Mouse (Mus musculus): Measurements from ENCODE around the gene Klra5. TPM values are rescaled to one million over a fixed set of nuclear protein-coding genes. Genes with fewer than 3 reads are reported as not detected.
"Not testable (repeated sequence)": the region's sequence is repeated elsewhere in the genome, so short reads cannot be mapped to it uniquely, and the experiment has no call there.

Klra5 gene
- not detected in 2 replicates for polyA plus RNA-seq (2014; fragmentation: Nextera tagmentation; extraction: Ambion mirVana)

DNA sequence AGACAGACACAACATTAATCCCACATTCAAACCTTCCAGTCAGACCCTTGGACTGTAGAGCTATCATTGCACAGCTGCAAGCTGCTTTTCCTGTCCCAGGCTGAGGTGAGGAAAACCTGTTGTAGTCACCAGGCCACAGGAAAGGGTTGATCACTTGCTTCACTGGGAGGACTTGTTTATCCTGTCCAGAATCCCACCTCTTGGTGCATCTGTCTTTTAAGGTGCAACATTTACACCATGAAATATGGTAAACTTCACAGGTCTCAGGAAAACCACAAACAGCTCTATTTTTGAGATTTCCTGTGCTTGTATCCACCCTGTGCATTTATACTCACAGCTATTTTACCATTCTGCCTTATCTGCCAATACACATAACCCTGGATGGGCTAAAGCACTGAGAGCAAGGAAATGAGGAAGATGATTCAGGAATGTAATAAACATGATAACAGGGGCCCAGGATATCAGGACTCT, at the start of gene Klra5:
TSS of gene Klra5 (minus strand) at position 175 of the 471 bp plus-strand sequence.
- not testable (repeated sequence) for H3K4me3 ChIP-seq (ENCODE audit: low read length); H3K27me3 ChIP-seq (ENCODE audit: control insufficient read depth, insufficient read depth, low read length); H3K27ac ChIP-seq (ENCODE audit: low read depth, low read length); H3K36me3 ChIP-seq (ENCODE audit: control insufficient read depth, insufficient read depth, low read length); H3K9ac ChIP-seq (ENCODE audit: low read depth, low read length); H3K4me1 ChIP-seq (ENCODE audit: control insufficient read depth, insufficient read depth, low read length); H3K4me2 ChIP-seq (replicated peaks; ENCODE audit: low read depth, low read length); H3K9me3 ChIP-seq (ENCODE audit: control insufficient read depth, low read length); ATAC-seq (ENCODE audit: low FRiP score, low TSS enrichment)

DNA sequence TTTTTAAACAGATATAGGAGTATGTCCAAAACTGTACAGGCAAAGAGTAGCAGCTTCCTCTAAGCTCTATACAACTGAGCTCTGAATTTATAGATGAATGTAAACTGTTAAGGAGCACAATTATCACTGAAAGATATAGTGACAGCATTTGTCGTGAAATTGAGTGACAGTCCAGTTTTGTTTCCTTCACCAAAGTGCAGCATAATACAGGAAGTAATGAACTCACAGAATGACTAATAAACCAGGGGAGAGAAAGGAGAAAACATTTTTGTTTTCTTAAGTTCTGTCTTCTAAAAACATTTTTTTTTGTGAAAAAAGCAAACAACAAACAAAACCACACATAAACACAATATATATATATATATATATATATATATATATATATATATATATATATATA, 454 bp downstream of the Klra5 start:
- ATAC-seq (ENCODE audit: low FRiP score, low TSS enrichment): no peak
- Histone ChIP-seq H3K9me3 (ENCODE audit: control insufficient read depth, low read length) (0 out of 2 replicates have a peak, but pooled peaks cover 2% of the 10 kb centered on the region), H3K27ac (ENCODE audit: low read depth, low read length) (no peak overlapping the region), H3K4me3 (ENCODE audit: low read length) (no peak overlapping the region), H3K9ac (ENCODE audit: low read depth, low read length) (no peak overlapping the region), H3K4me1 (ENCODE audit: control insufficient read depth, insufficient read depth, low read length) (no peaks in the 10 kb centered on the region), H3K4me2 (replicated peaks; ENCODE audit: low read depth, low read length) (no peak overlapping the region), H3K36me3 (ENCODE audit: control insufficient read depth, insufficient read depth, low read length) (no peaks in the 10 kb centered on the region), H3K27me3 (ENCODE audit: control insufficient read depth, insufficient read depth, low read length) (no peaks in the 10 kb centered on the region)
- 86% methylated on average over 1 of the region's 1 CpGs for WGBS

DNA sequence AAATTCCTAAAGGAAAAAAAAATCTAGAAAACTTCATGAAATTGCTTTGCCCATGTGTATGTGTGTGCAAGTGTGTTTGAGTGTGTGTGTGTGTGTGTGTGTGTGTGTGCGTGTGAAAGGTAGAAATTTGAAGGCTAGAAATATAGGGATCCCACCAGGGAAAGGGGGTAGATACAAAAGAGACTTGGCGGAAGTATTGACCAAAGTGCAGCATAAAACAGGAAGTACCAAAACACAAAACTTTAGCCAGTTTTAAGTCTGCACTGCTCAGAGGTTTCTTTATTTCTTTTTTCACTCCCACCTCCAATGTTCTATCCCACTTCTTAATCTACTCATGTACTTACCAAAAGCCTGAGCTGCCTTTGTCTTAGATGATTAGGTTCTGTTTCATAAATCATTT, 34.9 kb downstream of the Klra5 start:
- no peaks in the 10 kb centered on the region for H3K27me3 ChIP-seq (ENCODE audit: control insufficient read depth, insufficient read depth, low read length)
- H3K27ac ChIP-seq (ENCODE audit: low read depth, low read length): no peak overlapping the region
- H3K4me3 ChIP-seq (ENCODE audit: low read length): no peak overlapping the region
- no peak overlapping the region for H3K4me2 ChIP-seq (replicated peaks; ENCODE audit: low read depth, low read length)
- ATAC-seq (ENCODE audit: low FRiP score, low TSS enrichment): no peak
- 0 out of 2 replicates have a peak, but pooled peaks cover 7% of the 10 kb centered on the region for H3K9me3 ChIP-seq (ENCODE audit: control insufficient read depth, low read length)
- WGBS: 77% methylated on average over 2 of the region's 2 CpGs
- no peak overlapping the region for H3K9ac ChIP-seq (ENCODE audit: low read depth, low read length)
- no peaks in the 10 kb centered on the region for H3K4me1 ChIP-seq (ENCODE audit: control insufficient read depth, insufficient read depth, low read length)
- no peaks in the 10 kb centered on the region for H3K36me3 ChIP-seq (ENCODE audit: control insufficient read depth, insufficient read depth, low read length)

DNA sequence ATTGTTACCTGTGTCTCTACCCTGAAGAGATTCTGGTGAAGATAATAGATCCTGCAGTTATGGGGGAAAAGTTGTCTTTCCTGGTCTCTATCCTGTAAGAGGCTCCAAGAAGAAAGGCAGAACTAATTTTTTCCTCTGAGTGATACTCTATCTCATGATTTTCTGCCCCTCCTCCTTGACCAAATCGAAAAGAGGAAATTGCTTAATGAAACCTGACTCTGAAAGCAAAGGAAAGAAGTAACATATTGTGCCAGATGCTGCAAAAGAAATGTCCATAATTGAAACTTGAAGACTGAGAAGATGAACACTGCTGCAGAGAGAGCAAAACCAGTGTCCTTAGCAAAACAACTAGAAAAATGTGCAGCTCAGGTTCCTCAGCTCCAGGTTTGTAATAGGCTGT, 40.9 kb downstream of the Klra5 start, which contains the start of gene Klra17:
TSS of gene Klra17 (minus strand) at position 124 of the 400 bp plus-strand sequence.
- Histone ChIP-seq H3K36me3 (ENCODE audit: control insufficient read depth, insufficient read depth, low read length) (no peaks in the 10 kb centered on the region), H3K4me2 (replicated peaks; ENCODE audit: low read depth, low read length) (no peak within 1 kb of the TSS), H3K27me3 (ENCODE audit: control insufficient read depth, insufficient read depth, low read length) (no peaks in the 10 kb centered on the region), H3K9ac (ENCODE audit: low read depth, low read length) (no peak within 1 kb of the TSS), H3K27ac (ENCODE audit: low read depth, low read length) (no peak within 1 kb of the TSS), H3K4me3 (ENCODE audit: low read length) (no peak within 1 kb of the TSS), H3K9me3 (ENCODE audit: control insufficient read depth, low read length) (0 out of 2 replicates have a peak, but pooled peaks cover 7% of the 10 kb centered on the region), H3K4me1 (ENCODE audit: control insufficient read depth, insufficient read depth, low read length) (no peaks in the 10 kb centered on the region)
- 56% methylated on average over 1 of the region's 1 CpGs for WGBS
- no peak for ATAC-seq (ENCODE audit: low FRiP score, low TSS enrichment)

DNA sequence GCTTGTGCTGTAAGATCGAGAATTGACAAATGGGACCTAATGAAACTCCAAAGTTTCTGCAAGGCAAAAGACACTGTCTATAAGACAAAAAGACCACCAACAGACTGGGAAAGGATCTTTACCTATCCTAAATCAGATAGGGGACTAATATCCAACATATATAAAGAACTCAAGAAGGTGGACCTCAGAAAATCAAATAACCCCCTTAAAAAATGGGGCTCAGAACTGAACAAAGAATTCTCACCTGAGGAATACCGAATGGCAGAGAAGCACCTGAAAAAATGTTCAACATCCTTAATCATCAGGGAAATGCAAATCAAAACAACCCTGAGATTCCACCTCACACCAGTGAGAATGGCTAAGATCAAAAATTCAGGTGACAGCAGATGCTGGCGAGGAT, 55.1 kb downstream of the Klra5 start, which contains the start of gene Gm17631:
TSS of gene Gm17631 (plus strand) at position 301 of the 400 bp plus-strand sequence.
- H3K9me3 ChIP-seq (ENCODE audit: control insufficient read depth, low read length); H3K36me3 ChIP-seq (ENCODE audit: control insufficient read depth, insufficient read depth, low read length); H3K27ac ChIP-seq (ENCODE audit: low read depth, low read length); H3K9ac ChIP-seq (ENCODE audit: low read depth, low read length); H3K4me2 ChIP-seq (replicated peaks; ENCODE audit: low read depth, low read length); ATAC-seq (ENCODE audit: low FRiP score, low TSS enrichment); H3K27me3 ChIP-seq (ENCODE audit: control insufficient read depth, insufficient read depth, low read length); H3K4me1 ChIP-seq (ENCODE audit: control insufficient read depth, insufficient read depth, low read length); H3K4me3 ChIP-seq (ENCODE audit: low read length): not testable (repeated sequence)
- no CpG with 5 or more reads among the region's 3 CpGs for WGBS

Other genes with a start within 250 kb of the Klra5 start
- gene Klrc1, start 238.7 kb downstream of the Klra5 start, polyA plus RNA-seq (2014; fragmentation: Nextera tagmentation; extraction: Ambion mirVana): not detected in 2 replicates
- 0.71 TPM in 1 of 2 replicates, not detected in the other for gene Klri1, start 200.5 kb downstream of the Klra5 start, polyA plus RNA-seq (2014; fragmentation: Nextera tagmentation; extraction: Ambion mirVana)
- not detected in 2 replicates for gene Klri2, start 177.2 kb downstream of the Klra5 start, polyA plus RNA-seq (2014; fragmentation: Nextera tagmentation; extraction: Ambion mirVana)
- not detected in 2 replicates for gene Gm156, start 133.4 kb downstream of the Klra5 start, polyA plus RNA-seq (2014; fragmentation: Nextera tagmentation; extraction: Ambion mirVana)
- gene Gm17631, start 55.0 kb downstream of the Klra5 start, polyA plus RNA-seq (2014; fragmentation: Nextera tagmentation; extraction: Ambion mirVana): not detected in 2 replicates
- not detected in 2 replicates for gene Klra17, start 41.0 kb downstream of the Klra5 start, polyA plus RNA-seq (2014; fragmentation: Nextera tagmentation; extraction: Ambion mirVana)
- gene Klra6, start 109.3 kb upstream of the Klra5 start, polyA plus RNA-seq (2014; fragmentation: Nextera tagmentation; extraction: Ambion mirVana): not detected in 2 replicates
- not detected in 2 replicates for gene Klra4, start 149.6 kb upstream of the Klra5 start, polyA plus RNA-seq (2014; fragmentation: Nextera tagmentation; extraction: Ambion mirVana)
- not detected in 2 replicates for gene Klra8, start 212.2 kb upstream of the Klra5 start, polyA plus RNA-seq (2014; fragmentation: Nextera tagmentation; extraction: Ambion mirVana)

All from kidney, embryonic 14.5 days (tissue).